Mouse (Mus musculus): ENCODE data around the gene Rhod. TPM values are rescaled to one million over a fixed set of nuclear protein-coding genes. Genes with fewer than 3 reads are reported as not detected.
A peak's percentile ranks its signal among the peaks of the same experiment; 100 is the strongest.

Rhod gene
- polyA plus RNA-seq, 1 experiment from 2014 or later = 8.1 TPM

GRCm38 (mm10) chr19:4447445-4447844, 8.2 kb upstream of the Rhod start:
- 72% methylated on average over 9 of the region's 9 CpGs for WGBS (ENCODE audit: insufficient replicate concordance)
- Histone ChIP-seq H3K27ac (no peak overlapping the region), H3K27me3 (replicated peaks) (peaks cover 32% of the 10 kb centered on the region), H3K4me2 (no peak overlapping the region), H3K4me3 (no peak overlapping the region), H3K4me1 (peaks cover 8% of the 10 kb centered on the region; the same call in 1 of the 2 replicates), H3K36me3 (no peaks in the 10 kb centered on the region), H3K9me3 (replicated peaks) (no peaks in the 10 kb centered on the region), H3K9ac (no peak overlapping the region)
- ATAC-seq = no peak

DNA sequence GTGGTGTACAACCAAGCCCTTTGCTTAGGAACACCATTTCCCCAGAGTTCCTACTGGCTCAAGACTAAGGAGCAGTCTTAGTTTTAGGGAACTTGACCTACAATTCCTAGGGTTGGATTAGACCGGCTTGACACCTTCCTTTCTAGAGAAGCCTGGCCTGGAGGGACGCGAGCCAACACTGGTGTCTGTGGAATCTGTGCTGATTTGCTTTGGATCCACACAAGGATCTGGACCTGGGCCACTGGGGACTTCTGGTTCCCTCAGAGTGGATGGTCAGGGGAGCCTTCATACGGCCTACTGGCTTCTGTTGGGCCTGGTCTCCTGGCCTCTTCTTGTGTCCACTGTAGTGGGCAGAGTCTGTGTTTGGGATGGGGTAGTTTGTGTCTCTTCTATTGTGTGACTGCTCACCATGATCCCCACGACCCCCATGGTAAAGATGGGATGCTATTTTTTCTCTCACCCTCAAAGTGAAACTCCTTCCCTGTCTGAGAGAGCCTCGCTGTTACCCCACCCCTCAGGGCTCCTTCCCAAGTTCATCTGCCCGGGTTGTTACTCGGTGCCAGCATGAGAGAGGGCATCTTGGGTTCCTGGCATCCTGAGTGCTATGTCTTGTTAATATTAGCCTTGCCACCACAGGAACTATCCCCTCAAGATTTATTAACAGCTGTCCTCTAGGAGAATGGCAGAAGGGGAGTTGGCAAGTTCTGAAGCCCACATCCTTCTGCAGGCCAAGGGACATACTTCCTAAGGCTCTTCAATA, 7.6 kb upstream of the Rhod start:
- H3K9ac ChIP-seq = no peak overlapping the region
- H3K4me1 ChIP-seq = peaks cover 9% of the 10 kb centered on the region
- no peak for ATAC-seq
- H3K27ac ChIP-seq = no peak overlapping the region
- 68% methylated on average over 8 of the region's 8 CpGs for WGBS (ENCODE audit: insufficient replicate concordance)
- H3K9me3 ChIP-seq (replicated peaks) = no peaks in the 10 kb centered on the region
- H3K4me2 ChIP-seq = no peak overlapping the region
- H3K27me3 ChIP-seq (replicated peaks) = peaks cover 28% of the 10 kb centered on the region
- H3K36me3 ChIP-seq = no peaks in the 10 kb centered on the region
- no peak overlapping the region for H3K4me3 ChIP-seq

DNA sequence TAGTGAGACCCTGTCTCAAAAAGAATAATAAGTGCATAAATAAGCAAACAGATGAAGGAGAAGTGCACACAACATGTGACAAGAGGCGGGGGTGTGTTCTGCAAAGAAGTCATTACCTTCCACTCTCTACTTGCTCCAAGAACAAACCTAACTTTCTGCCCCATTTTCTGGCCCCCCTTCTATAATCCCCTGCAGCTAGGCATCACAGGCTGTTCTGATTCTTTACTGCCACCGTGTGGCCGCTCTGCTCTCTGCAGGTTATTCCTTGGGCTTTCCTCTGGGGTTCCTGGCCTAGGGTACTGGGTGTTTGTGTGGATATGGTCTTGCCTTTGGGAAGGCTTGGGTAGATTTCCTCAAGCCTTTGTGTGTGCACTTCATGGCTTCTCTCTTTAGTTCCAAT, 3.2 kb upstream of the Rhod start:
- ATAC-seq = no peak

GRCm38 (mm10) chr19:4441621-4442161, 2.5 kb upstream of the Rhod start:
- Histone ChIP-seq H3K4me3 (no peak overlapping the region), H3K4me1 (peaks cover 30% of the 10 kb centered on the region), H3K27ac (peak overlapping the region; percentile 22; the same call in 1 of the 2 replicates), H3K9ac (no peak overlapping the region), H3K4me2 (peak overlapping the region; percentile 27), H3K9me3 (replicated peaks) (no peaks in the 10 kb centered on the region), H3K36me3 (no peaks in the 10 kb centered on the region), H3K27me3 (replicated peaks) (peaks cover 69% of the 10 kb centered on the region)
- 41% methylated on average over 10 of the region's 10 CpGs for WGBS (ENCODE audit: insufficient replicate concordance)
- ATAC-seq = peak; percentile 40

More for the DNA sequence above, 3.2 kb upstream of the Rhod start:
- H3K27ac ChIP-seq = peak overlapping the region; percentile 22; the same call in 1 of the 2 replicates
- no peaks in the 10 kb centered on the region for H3K9me3 ChIP-seq (replicated peaks)
- no peak overlapping the region for H3K9ac ChIP-seq
- no peak overlapping the region for H3K4me3 ChIP-seq
- H3K27me3 ChIP-seq (replicated peaks) = peaks cover 62% of the 10 kb centered on the region
- H3K4me2 ChIP-seq = no peak overlapping the region
- peaks cover 30% of the 10 kb centered on the region for H3K4me1 ChIP-seq
- 4% methylated on average over 3 of the region's 3 CpGs for WGBS (ENCODE audit: insufficient replicate concordance)
- H3K36me3 ChIP-seq = no peaks in the 10 kb centered on the region

- Histone ChIP-seq H3K27me3 (replicated peaks) (peaks cover 74% of the 10 kb centered on the region), H3K4me3 (no peak overlapping the region), H3K4me2 (no peak overlapping the region), H3K27ac (no peak overlapping the region), H3K36me3 (no peaks in the 10 kb centered on the region), H3K9me3 (replicated peaks) (no peaks in the 10 kb centered on the region), H3K9ac (no peak overlapping the region), H3K4me1 (peaks cover 30% of the 10 kb centered on the region)
- 13% methylated on average over 6 of the region's 6 CpGs for WGBS (ENCODE audit: insufficient replicate concordance)
- peak; percentile 10; the same call in 1 of the 2 replicates for ATAC-seq
Measured at GRCm38 (mm10) chr19:4441090-4441591, 1.9 kb upstream of the Rhod start.

- 9% methylated on average over 8 of the region's 8 CpGs for WGBS (ENCODE audit: insufficient replicate concordance)
- Histone ChIP-seq H3K4me2 (peak overlapping the region; percentile 55), H3K9ac (no peak overlapping the region), H3K4me1 (peaks cover 30% of the 10 kb centered on the region), H3K36me3 (no peaks in the 10 kb centered on the region), H3K4me3 (no peak overlapping the region), H3K9me3 (replicated peaks) (no peaks in the 10 kb centered on the region), H3K27ac (no peak overlapping the region), H3K27me3 (replicated peaks) (peaks cover 74% of the 10 kb centered on the region)
- no peak for ATAC-seq
Measured at GRCm38 (mm10) chr19:4440222-4440621, 990 bp upstream of the Rhod start.

DNA sequence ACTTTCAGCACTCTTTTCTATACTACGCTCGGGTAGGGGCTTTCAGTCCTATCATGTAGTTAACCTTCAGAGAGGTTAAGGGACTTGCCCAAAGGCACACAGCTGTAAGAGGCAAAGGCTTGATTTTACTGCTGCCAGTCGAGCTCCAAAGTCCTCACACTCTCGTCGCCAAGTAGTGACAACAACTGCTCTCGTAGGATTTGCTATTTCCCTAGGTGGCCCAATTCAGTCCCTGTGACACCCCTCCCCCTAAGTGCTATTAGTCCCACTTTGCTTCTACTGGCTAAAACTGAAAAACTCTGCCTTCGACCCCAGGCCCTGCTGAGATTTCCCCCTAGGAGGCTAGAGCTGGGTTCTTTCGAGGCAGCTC, 456 bp downstream of the Rhod start:
- Histone ChIP-seq H3K9ac (peak overlapping the region; percentile 51), H3K4me1 (peaks cover 30% of the 10 kb centered on the region), H3K9me3 (replicated peaks) (no peaks in the 10 kb centered on the region), H3K4me2 (peak overlapping the region; percentile 55), H3K4me3 (peak overlapping the region; percentile 56), H3K27ac (no peak overlapping the region), H3K27me3 (replicated peaks) (peaks cover 60% of the 10 kb centered on the region), H3K36me3 (no peaks in the 10 kb centered on the region)
- WGBS (ENCODE audit: insufficient replicate concordance) = 13% methylated on average over 8 of the region's 8 CpGs
- no peak for ATAC-seq

GRCm38 (mm10) chr19:4437886-4438285, 1.3 kb downstream of the Rhod start:
- peaks cover 55% of the 10 kb centered on the region for H3K27me3 ChIP-seq (replicated peaks)
- H3K4me2 ChIP-seq = no peak overlapping the region
- H3K9me3 ChIP-seq (replicated peaks) = no peaks in the 10 kb centered on the region
- no peak overlapping the region for H3K9ac ChIP-seq
- no peak for ATAC-seq
- H3K27ac ChIP-seq = no peak overlapping the region
- peaks cover 30% of the 10 kb centered on the region for H3K4me1 ChIP-seq
- no peak overlapping the region for H3K4me3 ChIP-seq
- 20% methylated on average over 6 of the region's 6 CpGs for WGBS (ENCODE audit: insufficient replicate concordance)
- H3K36me3 ChIP-seq = no peaks in the 10 kb centered on the region

DNA sequence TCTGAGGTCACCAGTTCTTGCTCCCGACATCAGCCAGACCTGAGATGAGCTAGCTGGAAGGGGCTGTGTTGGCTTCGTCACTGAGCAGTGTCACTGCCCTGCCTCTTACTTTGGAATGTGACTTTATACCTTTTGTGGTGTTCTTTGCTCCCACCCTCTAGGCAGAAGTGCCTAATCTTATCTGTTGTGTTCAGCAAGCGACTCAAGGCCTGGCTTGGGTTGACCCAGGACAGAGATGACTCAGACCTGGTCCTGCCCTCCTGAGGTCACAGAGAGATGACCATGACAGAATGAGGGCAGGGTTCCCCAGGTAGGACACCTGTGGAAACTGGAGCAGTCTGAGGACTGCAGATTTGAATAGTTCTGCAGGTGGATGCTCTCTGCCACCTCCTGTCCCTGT, 3.0 kb downstream of the Rhod start:
- WGBS (ENCODE audit: insufficient replicate concordance) = 47% methylated on average over 3 of the region's 3 CpGs
- no peak overlapping the region for H3K27ac ChIP-seq
- H3K4me2 ChIP-seq = no peak overlapping the region
- no peaks in the 10 kb centered on the region for H3K9me3 ChIP-seq (replicated peaks)
- no peak overlapping the region for H3K9ac ChIP-seq
- H3K36me3 ChIP-seq = peaks cover 8% of the 10 kb centered on the region
- no peak for ATAC-seq
- H3K4me3 ChIP-seq = no peak overlapping the region
- peaks cover 50% of the 10 kb centered on the region for H3K27me3 ChIP-seq (replicated peaks)
- H3K4me1 ChIP-seq = peaks cover 19% of the 10 kb centered on the region

DNA sequence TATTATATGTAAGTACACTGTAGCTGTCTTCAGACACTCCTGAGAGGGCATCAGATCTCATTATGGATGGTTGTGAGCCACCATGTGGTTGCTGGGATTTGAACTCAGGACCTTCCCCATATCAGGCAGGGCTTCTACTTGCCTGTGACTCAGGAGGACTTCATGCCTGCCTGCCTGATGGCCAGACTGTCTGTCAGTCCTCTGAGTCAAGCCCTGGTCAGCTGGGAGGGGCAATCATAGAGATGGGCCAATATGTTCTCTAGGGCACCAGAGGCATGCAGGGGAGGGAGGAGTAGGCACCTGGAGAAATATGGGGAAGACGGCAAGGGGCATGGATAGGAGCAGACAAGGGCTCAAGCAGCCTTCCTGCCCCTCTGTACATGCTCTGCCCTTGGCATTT, 4.2 kb downstream of the Rhod start:
- H3K36me3 ChIP-seq = peaks cover 12% of the 10 kb centered on the region
- no peak overlapping the region for H3K4me3 ChIP-seq
- no peak overlapping the region for H3K9ac ChIP-seq
- H3K27me3 ChIP-seq (replicated peaks) = peaks cover 37% of the 10 kb centered on the region
- no peak for ATAC-seq
- WGBS (ENCODE audit: insufficient replicate concordance) = 63% methylated on average over 1 of the region's 1 CpGs
- no peak overlapping the region for H3K27ac ChIP-seq
- H3K9me3 ChIP-seq (replicated peaks) = no peaks in the 10 kb centered on the region
- peaks cover 8% of the 10 kb centered on the region for H3K4me1 ChIP-seq
- H3K4me2 ChIP-seq = no peak overlapping the region

GRCm38 (mm10) chr19:4433756-4434155, 5.5 kb downstream of the Rhod start:
- ATAC-seq = no peak
- Histone ChIP-seq H3K27me3 (replicated peaks) (peaks cover 25% of the 10 kb centered on the region), H3K4me3 (no peak overlapping the region), H3K27ac (no peak overlapping the region), H3K9me3 (replicated peaks) (no peaks in the 10 kb centered on the region), H3K4me2 (no peak overlapping the region), H3K4me1 (peaks cover 5% of the 10 kb centered on the region; the same call in 1 of the 2 replicates), H3K36me3 (peaks cover 12% of the 10 kb centered on the region), H3K9ac (no peak overlapping the region)
- WGBS (ENCODE audit: insufficient replicate concordance) = 85% methylated on average over 1 of the region's 1 CpGs

DNA sequence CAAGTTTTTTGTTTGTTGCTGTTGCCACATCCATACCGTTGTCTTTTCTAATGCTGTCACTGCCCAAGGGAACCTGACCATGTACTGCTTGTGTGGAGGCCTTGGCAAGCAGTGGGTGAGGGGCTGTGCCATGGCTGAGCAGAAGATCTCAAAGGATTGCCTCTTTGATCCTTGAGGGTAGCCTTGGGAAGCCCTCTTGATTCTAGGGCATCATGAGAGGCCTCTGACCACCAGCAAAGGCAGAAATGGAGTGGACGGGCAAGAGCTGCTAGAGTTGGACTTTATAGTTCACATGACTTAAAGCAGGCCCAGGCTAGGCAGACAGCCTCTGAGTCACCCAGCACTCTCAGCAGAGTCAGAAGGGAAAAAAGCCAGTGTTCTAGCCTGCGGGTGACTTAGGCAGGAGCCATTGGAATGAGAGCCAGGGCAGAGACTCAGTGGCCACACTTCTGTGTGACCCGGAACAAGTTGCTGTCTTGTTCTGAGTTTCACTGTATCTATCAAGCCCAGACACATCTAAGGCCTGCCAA, 9.1 kb downstream of the Rhod start:
- Histone ChIP-seq H3K4me3 (no peak overlapping the region), H3K27ac (no peak overlapping the region), H3K27me3 (replicated peaks) (no peaks in the 10 kb centered on the region; the same call in 1 of the 2 replicates), H3K9me3 (replicated peaks) (no peaks in the 10 kb centered on the region), H3K9ac (no peak overlapping the region), H3K4me2 (no peak overlapping the region), H3K4me1 (no peaks in the 10 kb centered on the region), H3K36me3 (peaks cover 16% of the 10 kb centered on the region)
- no peak for ATAC-seq
- WGBS (ENCODE audit: insufficient replicate concordance) = 61% methylated on average over 4 of the region's 4 CpGs
